Comparison of ENCODE assay signal across 10 mouse cellular contexts in genomic region chr2:154294746-154295145, GRCm38 (mm10). TPM values are rescaled to one million over a fixed set of nuclear protein-coding genes. Genes with fewer than 3 reads are reported as not detected.
A peak's percentile ranks its signal among the peaks of the same experiment; 100 is the strongest.
DNase-seq lines count a peak whose midpoint lies in the region; ATAC-seq and TF ChIP-seq lines count a peak whose summit lies in the region.
"Not testable (repeated sequence)": the region's sequence is repeated elsewhere in the genome, so short reads cannot be mapped to it uniquely, and the experiment has no call there.
"Had no signal": no experiment of that assay in that cellular context is flagged by ENCODE, and none has a peak within 500 bp of the region (broad histone marks: within the 10 kb centered on the region; RNA-seq: fewer than 3 reads in every experiment).

No protein-coding gene starts in this region.

- not testable (repeated sequence) for H3K4me3 ChIP-seq in ES-E14 (ENCODE audit: insufficient read depth in 1 of 2, low read depth in 1 of 2, low read length in 2 of 2, poor library complexity in 1 of 2, severe bottlenecking in 1 of 2); forebrain, embryonic 14.5 days (ENCODE audit: low read depth, low read length); layer of hippocampus, adult 2 months; lung, adult 2 months (replicated peaks; ENCODE audit: extremely low read depth, low read depth, low read length)

- not testable (repeated sequence) for TF ChIP-seq POLR2A in lung, adult 2 months (IDR thresholded peaks at IDR 0.05; ENCODE audit: borderline replicate concordance, extremely low read depth, low read depth, low read length)

- H3K4me2 ChIP-seq in forebrain, embryonic 14.5 days (ENCODE audit: low read length): not testable (repeated sequence)

- in situ Hi-C loops in ES-E14 (cut with MboI; ENCODE audit: low sequenced_read_pairs in 2 of 2, unreplicated experiment in 2 of 2): not testable (repeated sequence)

- not testable (repeated sequence) for H3K9ac ChIP-seq in ES-E14 (ENCODE audit: insufficient read depth, low read depth, low read length, poor library complexity, severe bottlenecking); forebrain, embryonic 14.5 days (ENCODE audit: low read length)

- TF ChIP-seq CTCF in layer of hippocampus, adult 2 months (conservative IDR thresholded peaks at IDR 0.05): peak; percentile 78
- TF ChIP-seq CTCF in lung, adult 2 months (IDR thresholded peaks at IDR 0.05; ENCODE audit: insufficient read depth, low read length): peak; percentile 49

- H3K9me3 ChIP-seq in ES-E14 (ENCODE audit: control insufficient read depth, insufficient read depth, low read depth, low read length); forebrain, embryonic 14.5 days (replicated peaks; ENCODE audit: control insufficient read depth, low read length): not testable (repeated sequence)

- not testable (repeated sequence) for H3K36me3 ChIP-seq in ES-E14 (ENCODE audit: control insufficient read depth, insufficient read depth, low read length, poor library complexity, severe bottlenecking); forebrain, embryonic 14.5 days (ENCODE audit: control insufficient read depth, insufficient read depth, low read length)

- H3K4me1 ChIP-seq in ES-E14 (ENCODE audit: control insufficient read depth in 2 of 2, insufficient read depth in 2 of 2, low read length in 2 of 2, poor library complexity in 1 of 2); forebrain, embryonic 14.5 days (ENCODE audit: control insufficient read depth, insufficient read depth, low read length); lung, adult 2 months (ENCODE audit: control insufficient read depth, insufficient read depth, low read length): not testable (repeated sequence)

- ATAC-seq in forebrain, embryonic 14.5 days: not testable (repeated sequence)

- 6% methylated on average over 10 of the region's 10 CpGs for WGBS in forebrain, embryonic 14.5 days
- WGBS in lung, adult 2 months: 4% methylated on average over 10 of the region's 10 CpGs

- peak; percentile 40 for DNase-seq in ES-E14 (ENCODE audit: low read depth, low spot score)
- peak; percentile 39 to 51 for DNase-seq in cerebellum, adult 18-20 months
- peak; percentile 79 for DNase-seq in forebrain, embryonic 14.5 days (ENCODE audit: low spot score)
- peak; percentile 64 for DNase-seq in heart, postnatal 4 days
- peak in 1 of 2 experiments; percentile 54 for DNase-seq in layer of hippocampus, adult 2 months (ENCODE audit: low spot score in 2 of 2)
- DNase-seq in lung, adult 2 months: peak; percentile 29
- peak; percentile 15 for DNase-seq in ovary, postnatal 14 days (ENCODE audit: low spot score)
- peak; percentile 23 to 52 for DNase-seq in thymus, postnatal 10 days (ENCODE audit: low spot score in 2 of 2)

- not testable (repeated sequence) for H3K27ac ChIP-seq in ES-E14 (ENCODE audit: insufficient read depth, low read depth, low read length, poor library complexity, severe bottlenecking); forebrain, embryonic 14.5 days (ENCODE audit: low read depth, low read length); layer of hippocampus, adult 2 months

- not testable (repeated sequence) for H3K27me3 ChIP-seq in forebrain, embryonic 14.5 days (replicated peaks; ENCODE audit: control insufficient read depth, insufficient read depth, low read length)

TF ChIP-seq in ES-E14, 5 proteins besides CTCF, POLR2A, EP300 and RAD21:
- peak; percentile 11; the same call in 1 of the 2 replicates for TF ChIP-seq ZC3H11A (IDR thresholded peaks at IDR 0.05; ENCODE audit: borderline replicate concordance, low read depth, low read length)

RNA-seq across cellular contexts. Expression of gene Bpifb9b, which starts 12.3 kb away (rescaled TPM):
- not detected in 2 replicates for total RNA-seq in ES-E14 (2012; rRNA removed)
- not detected in 2 replicates for polyA plus RNA-seq in forebrain, embryonic 14.5 days (2014; fragmentation: Nextera tagmentation; extraction: Ambion mirVana)
- not detected for total RNA-seq in heart, postnatal 4 days (2021)
- total RNA-seq in layer of hippocampus, adult 2 months (2021): not detected
- polyA plus RNA-seq in lung, adult 2 months (2012; rRNA removed): not detected in 2 replicates
- total RNA-seq: left cerebral cortex, postnatal 10 days had no signal
- polyA plus RNA-seq: activated CD4-positive, CD25-positive, alpha-beta regulatory T cell, adult 4 months had no signal

RNA-seq across cellular contexts. Expression of gene Bpifb9a, which starts 37.1 kb away (rescaled TPM):
- not detected in 2 replicates for total RNA-seq in ES-E14 (2012; rRNA removed)
- polyA plus RNA-seq in forebrain, embryonic 14.5 days (2014; fragmentation: Nextera tagmentation; extraction: Ambion mirVana): not detected in 2 replicates
- total RNA-seq in heart, postnatal 4 days (2021): not detected
- not detected for total RNA-seq in layer of hippocampus, adult 2 months (2021)
- not detected in 2 replicates for polyA plus RNA-seq in lung, adult 2 months (2012; rRNA removed)
- total RNA-seq: left cerebral cortex, postnatal 10 days had no signal
- polyA plus RNA-seq: activated CD4-positive, CD25-positive, alpha-beta regulatory T cell, adult 4 months had no signal
